Mouse (Mus musculus): ENCODE results near the gene Agxt. TPM values are rescaled to one million over a fixed set of nuclear protein-coding genes. Genes with fewer than 3 reads are reported as not detected.

The Agxt gene
- polyA plus RNA-seq, 1 experiment from 2014 or later, result not detected

DNA sequence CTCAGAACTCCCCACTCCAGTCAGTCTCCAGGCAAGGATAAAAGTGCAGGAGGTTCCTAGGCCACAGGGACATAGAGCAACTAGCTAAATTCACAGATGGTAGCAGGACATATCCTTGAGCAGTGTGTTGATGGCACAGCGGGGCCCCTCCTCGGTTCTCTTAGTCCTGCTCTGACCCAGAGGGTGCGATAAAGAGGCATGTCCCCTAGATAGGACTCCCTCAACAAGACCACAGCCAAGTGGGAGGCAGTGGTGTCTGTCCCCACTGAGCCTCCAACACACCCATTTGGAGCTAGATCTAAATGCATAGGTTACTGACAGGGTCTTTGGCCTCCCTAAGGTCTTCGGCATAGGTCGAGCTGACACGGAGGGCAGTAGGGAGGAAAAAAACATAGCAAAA, 40.8 kb downstream of the Agxt start:
- peak; percentile 16; the same call in 1 of the 2 replicates for ATAC-seq (ENCODE audit: low FRiP score, low TSS enrichment)
- no peak overlapping the region for H3K9ac ChIP-seq (ENCODE audit: low read depth, low read length)
- peak overlapping the region; percentile 72 for H3K4me2 ChIP-seq (replicated peaks; ENCODE audit: low read depth, low read length)
- H3K27ac ChIP-seq (ENCODE audit: low read depth, low read length), result peak overlapping the region; percentile 90; the same call in 1 of the 2 replicates
- H3K9me3 ChIP-seq (ENCODE audit: control insufficient read depth, low read length), result no peaks in the 10 kb centered on the region
- H3K4me3 ChIP-seq (ENCODE audit: low read length), result no peak overlapping the region
- H3K4me1 ChIP-seq (ENCODE audit: control insufficient read depth, insufficient read depth, low read length), result peaks cover 22% of the 10 kb centered on the region
- 14% methylated on average over 6 of the region's 6 CpGs for WGBS
- no peaks in the 10 kb centered on the region; the same call in 1 of the 2 replicates for H3K27me3 ChIP-seq (ENCODE audit: control insufficient read depth, insufficient read depth, low read length)
- H3K36me3 ChIP-seq (ENCODE audit: control insufficient read depth, insufficient read depth, low read length), result no peaks in the 10 kb centered on the region

- no peaks in the 10 kb centered on the region for H3K9me3 ChIP-seq (ENCODE audit: control insufficient read depth, low read length)
- peak overlapping the region; percentile 72 for H3K4me2 ChIP-seq (replicated peaks; ENCODE audit: low read depth, low read length)
- ATAC-seq (ENCODE audit: low FRiP score, low TSS enrichment), result peak; percentile 83
- H3K4me3 ChIP-seq (ENCODE audit: low read length), result peak overlapping the region; percentile 39
- peak overlapping the region; percentile 90 for H3K27ac ChIP-seq (ENCODE audit: low read depth, low read length)
- WGBS, result 2% methylated on average over 41 of the region's 44 CpGs
- no peaks in the 10 kb centered on the region; the same call in 1 of the 2 replicates for H3K27me3 ChIP-seq (ENCODE audit: control insufficient read depth, insufficient read depth, low read length)
- peak overlapping the region; percentile 42 for H3K9ac ChIP-seq (ENCODE audit: low read depth, low read length)
- no peaks in the 10 kb centered on the region for H3K36me3 ChIP-seq (ENCODE audit: control insufficient read depth, insufficient read depth, low read length)
- H3K4me1 ChIP-seq (ENCODE audit: control insufficient read depth, insufficient read depth, low read length), result peaks cover 22% of the 10 kb centered on the region
Observed at GRCm38 (mm10) chr1:93176525-93177332, 41.7 kb downstream of the Agxt start.

GRCm38 (mm10) chr1:93182281-93182680, 47.2 kb downstream of the Agxt start:
- Histone ChIP-seq H3K27ac (ENCODE audit: low read depth, low read length) (no peak overlapping the region), H3K4me2 (replicated peaks; ENCODE audit: low read depth, low read length) (no peak overlapping the region), H3K27me3 (ENCODE audit: control insufficient read depth, insufficient read depth, low read length) (no peaks in the 10 kb centered on the region; the same call in 1 of the 2 replicates), H3K9ac (ENCODE audit: low read depth, low read length) (no peak overlapping the region), H3K36me3 (ENCODE audit: control insufficient read depth, insufficient read depth, low read length) (no peaks in the 10 kb centered on the region), H3K4me1 (ENCODE audit: control insufficient read depth, insufficient read depth, low read length) (peaks cover 5% of the 10 kb centered on the region), H3K9me3 (ENCODE audit: control insufficient read depth, low read length) (no peaks in the 10 kb centered on the region), H3K4me3 (ENCODE audit: low read length) (no peak overlapping the region)
- 91% methylated on average over 7 of the region's 7 CpGs for WGBS
- no peak for ATAC-seq (ENCODE audit: low FRiP score, low TSS enrichment)

DNA sequence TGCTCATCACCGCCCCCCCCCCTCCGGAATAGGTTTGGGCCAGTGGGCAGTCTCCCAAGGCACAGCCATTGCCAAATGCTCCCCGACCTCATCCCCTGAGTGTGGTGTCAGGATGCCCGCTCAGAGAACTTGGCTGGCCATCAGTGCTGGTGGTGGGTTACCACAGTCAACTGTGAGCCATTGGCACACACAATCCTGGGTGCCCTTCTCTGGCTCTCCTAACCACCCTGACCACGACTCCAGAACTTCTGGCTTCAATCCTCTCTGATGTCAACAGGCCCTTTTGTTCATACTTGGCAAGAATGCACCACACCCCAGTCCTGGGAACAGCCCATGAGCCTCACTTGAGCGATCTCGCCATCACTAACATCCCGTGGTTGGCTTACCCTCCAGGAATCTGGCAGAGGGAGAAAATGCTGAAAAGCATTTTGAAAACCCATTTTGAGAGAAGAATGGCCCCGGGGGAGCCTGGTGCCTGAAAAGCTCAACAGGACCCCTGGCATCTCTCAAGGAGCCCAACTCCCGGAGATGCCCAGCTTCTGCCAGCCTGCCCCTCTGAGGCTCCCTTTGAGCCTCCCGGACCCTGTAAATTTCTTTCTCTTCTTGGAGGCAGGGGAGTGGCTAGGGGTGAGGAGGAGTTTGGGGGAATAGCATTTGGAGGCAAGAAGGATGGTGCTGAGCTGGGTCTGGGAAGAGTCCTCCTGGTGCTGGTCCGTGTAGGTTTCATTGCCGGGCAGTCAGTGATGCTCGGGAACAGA, 49.2 kb downstream of the Agxt start:
- H3K36me3 ChIP-seq (ENCODE audit: control insufficient read depth, insufficient read depth, low read length), result no peaks in the 10 kb centered on the region
- no peaks in the 10 kb centered on the region for H3K9me3 ChIP-seq (ENCODE audit: control insufficient read depth, low read length)
- no peak overlapping the region for H3K27ac ChIP-seq (ENCODE audit: low read depth, low read length)
- 78% methylated on average over 14 of the region's 14 CpGs for WGBS
- H3K4me2 ChIP-seq (replicated peaks; ENCODE audit: low read depth, low read length), result no peak overlapping the region
- no peak overlapping the region for H3K9ac ChIP-seq (ENCODE audit: low read depth, low read length)
- H3K4me3 ChIP-seq (ENCODE audit: low read length), result no peak overlapping the region
- peaks cover 1% of the 10 kb centered on the region; the same call in 1 of the 2 replicates for H3K4me1 ChIP-seq (ENCODE audit: control insufficient read depth, insufficient read depth, low read length)
- no peaks in the 10 kb centered on the region for H3K27me3 ChIP-seq (ENCODE audit: control insufficient read depth, insufficient read depth, low read length)
- ATAC-seq (ENCODE audit: low FRiP score, low TSS enrichment), result no peak

- 6% methylated on average over 10 of the region's 17 CpGs for WGBS
- ATAC-seq (ENCODE audit: low FRiP score, low TSS enrichment), result 0 out of 2 replicates have a peak, but pooled peaks have one; percentile 17
- Histone ChIP-seq H3K9me3 (ENCODE audit: control insufficient read depth, low read length) (no peaks in the 10 kb centered on the region), H3K27ac (ENCODE audit: low read depth, low read length) (no peak overlapping the region), H3K27me3 (ENCODE audit: control insufficient read depth, insufficient read depth, low read length) (no peaks in the 10 kb centered on the region), H3K36me3 (ENCODE audit: control insufficient read depth, insufficient read depth, low read length) (no peaks in the 10 kb centered on the region), H3K9ac (ENCODE audit: low read depth, low read length) (no peak overlapping the region), H3K4me3 (ENCODE audit: low read length) (no peak overlapping the region), H3K4me2 (replicated peaks; ENCODE audit: low read depth, low read length) (no peak overlapping the region; the same call in 1 of the 2 replicates), H3K4me1 (ENCODE audit: control insufficient read depth, insufficient read depth, low read length) (peaks cover 10% of the 10 kb centered on the region; the same call in 1 of the 2 replicates)
Observed at GRCm38 (mm10) chr1:93190726-93191305, 55.8 kb downstream of the Agxt start.

DNA sequence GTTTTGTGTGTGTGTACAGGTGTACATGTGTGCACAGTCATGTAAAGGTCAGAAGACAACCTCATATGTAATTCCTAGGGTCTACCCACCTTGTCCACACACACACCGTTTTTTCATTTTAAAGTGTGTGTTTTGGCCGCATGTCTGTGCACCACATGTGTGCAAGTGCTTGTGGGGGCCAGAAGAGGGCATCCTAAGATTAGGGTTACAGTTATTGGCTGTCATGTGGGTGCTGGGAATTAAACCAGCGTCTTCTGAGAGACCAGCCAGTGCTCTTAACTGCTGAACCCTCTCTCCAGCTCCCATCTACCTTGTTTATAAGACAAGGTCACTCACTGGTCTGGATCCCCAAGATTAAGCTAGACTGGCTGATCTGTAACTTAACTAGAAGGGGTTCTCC, 59.9 kb downstream of the Agxt start:
- no peak for ATAC-seq (ENCODE audit: low FRiP score, low TSS enrichment)
- H3K9me3 ChIP-seq (ENCODE audit: control insufficient read depth, low read length), result no peaks in the 10 kb centered on the region
- no peaks in the 10 kb centered on the region for H3K36me3 ChIP-seq (ENCODE audit: control insufficient read depth, insufficient read depth, low read length)
- H3K9ac ChIP-seq (ENCODE audit: low read depth, low read length), result no peak overlapping the region
- no peaks in the 10 kb centered on the region for H3K27me3 ChIP-seq (ENCODE audit: control insufficient read depth, insufficient read depth, low read length)
- H3K4me2 ChIP-seq (replicated peaks; ENCODE audit: low read depth, low read length), result no peak overlapping the region
- H3K27ac ChIP-seq (ENCODE audit: low read depth, low read length), result no peak overlapping the region
- 0 out of 2 replicates have a peak, but pooled peaks cover 5% of the 10 kb centered on the region for H3K4me1 ChIP-seq (ENCODE audit: control insufficient read depth, insufficient read depth, low read length)
- 83% methylated on average over 3 of the region's 3 CpGs for WGBS
- no peak overlapping the region for H3K4me3 ChIP-seq (ENCODE audit: low read length)

Other genes with a start within 250 kb of the Agxt start
- gene Ankmy1, start 232.3 kb upstream of the Agxt start, polyA plus RNA-seq (2014; fragmentation: Nextera tagmentation; extraction: Ambion mirVana), result 1.1 and 1.4 TPM in 2 replicates
- gene Dusp28, start 228.3 kb upstream of the Agxt start, polyA plus RNA-seq (2014; fragmentation: Nextera tagmentation; extraction: Ambion mirVana), result 12.5 and 13.7 TPM in 2 replicates
- 27.4 and 36.3 TPM in 2 replicates for gene Rnpepl1, start 224.5 kb upstream of the Agxt start, polyA plus RNA-seq (2014; fragmentation: Nextera tagmentation; extraction: Ambion mirVana)
- gene Capn10, start 200.9 kb upstream of the Agxt start, polyA plus RNA-seq (2014; fragmentation: Nextera tagmentation; extraction: Ambion mirVana), result 24.9 and 28.7 TPM in 2 replicates
- 0.16 and 0.45 TPM in 2 replicates for gene Gpr35, start 184.4 kb upstream of the Agxt start, polyA plus RNA-seq (2014; fragmentation: Nextera tagmentation; extraction: Ambion mirVana)
- not detected in 2 replicates for gene Aqp12, start 128.9 kb upstream of the Agxt start, polyA plus RNA-seq (2014; fragmentation: Nextera tagmentation; extraction: Ambion mirVana)
- gene Kif1a, start 33.3 kb upstream of the Agxt start, polyA plus RNA-seq (2014; fragmentation: Nextera tagmentation; extraction: Ambion mirVana), result 3.2 and 6.9 TPM in 2 replicates
- 0.42 and 0.49 TPM in 2 replicates for gene 2310007B03Rik, start 25.7 kb downstream of the Agxt start, polyA plus RNA-seq (2014; fragmentation: Nextera tagmentation; extraction: Ambion mirVana)
- gene Crocc2, start 33.5 kb downstream of the Agxt start, polyA plus RNA-seq (2014; fragmentation: Nextera tagmentation; extraction: Ambion mirVana), result 0.14 and 0.20 TPM in 2 replicates
- 8.6 and 17.9 TPM in 2 replicates for gene Sned1, start 100.6 kb downstream of the Agxt start, polyA plus RNA-seq (2014; fragmentation: Nextera tagmentation; extraction: Ambion mirVana)
- gene Mterf4, start 170.7 kb downstream of the Agxt start, polyA plus RNA-seq (2014; fragmentation: Nextera tagmentation; extraction: Ambion mirVana), result 31.3 and 33.5 TPM in 2 replicates
- 64.0 and 66.1 TPM in 2 replicates for gene Ppp1r7, start 207.6 kb downstream of the Agxt start, polyA plus RNA-seq (2014; fragmentation: Nextera tagmentation; extraction: Ambion mirVana)
- 11.1 and 20.3 TPM in 2 replicates for gene Pask, start 208.2 kb downstream of the Agxt start, polyA plus RNA-seq (2014; fragmentation: Nextera tagmentation; extraction: Ambion mirVana)
- 0.16 and 1.0 TPM in 2 replicates for gene Ano7, start 238.7 kb downstream of the Agxt start, polyA plus RNA-seq (2014; fragmentation: Nextera tagmentation; extraction: Ambion mirVana)

Measured in kidney, embryonic 14.5 days (tissue).